Mouse (Mus musculus): ENCODE measurements at regions not wholly inside any gene's neighbourhood (a gene's known extent, or its start where the extent isn't known, plus 50 kb on each side); places are given as distances from the start of the nearest gene placed in this dataset.

GRCm38 (mm10) chr9:90980023-90980802 is 382.0 kb upstream of the Zic4 start:
- Histone ChIP-seq H3K4me3 (no peak overlapping the region), H3K27ac (no peak overlapping the region)
- DNase-seq (ENCODE audit: low spot score in 2 of 2): peak; percentile 37 to 52
- no peak for TF ChIP-seq CTCF (conservative IDR thresholded peaks at IDR 0.05)

- H3K27ac ChIP-seq: no peak overlapping the region
- no peak for DNase-seq (ENCODE audit: low spot score in 2 of 2)
- H3K4me3 ChIP-seq: no peak overlapping the region
- no peak for TF ChIP-seq CTCF (conservative IDR thresholded peaks at IDR 0.05)
Measured at GRCm38 (mm10) chr9:90999178-90999577, 363.0 kb upstream of the Zic4 start.

- TF ChIP-seq CTCF (conservative IDR thresholded peaks at IDR 0.05): no peak
- no peak overlapping the region for H3K27ac ChIP-seq
- H3K4me3 ChIP-seq: no peak overlapping the region
- no peak for DNase-seq (ENCODE audit: low spot score in 2 of 2)
Measured at GRCm38 (mm10) chr9:91004214-91004613, 358.0 kb upstream of the Zic4 start.

- no peak for TF ChIP-seq CTCF (conservative IDR thresholded peaks at IDR 0.05)
- no peak overlapping the region for H3K27ac ChIP-seq
- H3K4me3 ChIP-seq: no peak overlapping the region
- DNase-seq (ENCODE audit: low spot score in 2 of 2): no peak
Measured at GRCm38 (mm10) chr9:91040546-91040945, 321.7 kb upstream of the Zic4 start.

- H3K4me3 ChIP-seq: no peak overlapping the region
- no peak for DNase-seq (ENCODE audit: low spot score in 2 of 2)
- no peak overlapping the region for H3K27ac ChIP-seq
- TF ChIP-seq CTCF (conservative IDR thresholded peaks at IDR 0.05): peak; percentile 29
Measured at GRCm38 (mm10) chr9:91048569-91048968, 313.6 kb upstream of the Zic4 start.

- no peak for DNase-seq (ENCODE audit: low spot score in 2 of 2)
- TF ChIP-seq CTCF (conservative IDR thresholded peaks at IDR 0.05): no peak
- Histone ChIP-seq H3K27ac (no peak overlapping the region), H3K4me3 (no peak overlapping the region)
Measured at GRCm38 (mm10) chr9:91053065-91053793, 309.0 kb upstream of the Zic4 start.

GRCm38 (mm10) chr9:91059460-91059859 is 302.8 kb upstream of the Zic4 start:
- DNase-seq (ENCODE audit: low spot score in 2 of 2): no peak
- peak; percentile 51 for TF ChIP-seq CTCF (conservative IDR thresholded peaks at IDR 0.05)
- H3K27ac ChIP-seq: no peak overlapping the region
- no peak overlapping the region for H3K4me3 ChIP-seq

GRCm38 (mm10) chr9:91069496-91069895 is 292.7 kb upstream of the Zic4 start:
- no peak for TF ChIP-seq CTCF (conservative IDR thresholded peaks at IDR 0.05)
- Histone ChIP-seq H3K4me3 (no peak overlapping the region), H3K27ac (no peak overlapping the region)
- no peak for DNase-seq (ENCODE audit: low spot score in 2 of 2)

- Histone ChIP-seq H3K4me3 (no peak overlapping the region), H3K27ac (no peak overlapping the region)
- TF ChIP-seq CTCF (conservative IDR thresholded peaks at IDR 0.05): no peak
- DNase-seq (ENCODE audit: low spot score in 2 of 2): no peak
Measured at GRCm38 (mm10) chr9:91073366-91074174, 288.6 kb upstream of the Zic4 start.

GRCm38 (mm10) chr9:91074175-91074480 is 288.1 kb upstream of the Zic4 start:
- no peak for DNase-seq (ENCODE audit: low spot score in 2 of 2)
- no peak overlapping the region for H3K4me3 ChIP-seq

GRCm38 (mm10) chr9:91077490-91077889 is 284.7 kb upstream of the Zic4 start:
- H3K27ac ChIP-seq: no peak overlapping the region
- no peak for TF ChIP-seq CTCF (conservative IDR thresholded peaks at IDR 0.05)
- H3K4me3 ChIP-seq: no peak overlapping the region

More at GRCm38 (mm10) chr9:91074175-91074480, 288.1 kb upstream of the Zic4 start:
- no peak overlapping the region for H3K27ac ChIP-seq
- no peak for TF ChIP-seq CTCF (conservative IDR thresholded peaks at IDR 0.05)

GRCm38 (mm10) chr9:91083791-91084190 is 278.4 kb upstream of the Zic4 start:
- peak; percentile 44 for TF ChIP-seq CTCF (conservative IDR thresholded peaks at IDR 0.05)
- no peak for DNase-seq (ENCODE audit: low spot score in 2 of 2)
- H3K4me3 ChIP-seq: no peak overlapping the region

More at GRCm38 (mm10) chr9:91077490-91077889, 284.7 kb upstream of the Zic4 start:
- no peak for DNase-seq (ENCODE audit: low spot score in 2 of 2)

GRCm38 (mm10) chr9:91085923-91086322 is 276.3 kb upstream of the Zic4 start:
- Histone ChIP-seq H3K4me3 (no peak overlapping the region), H3K27ac (no peak overlapping the region)
- TF ChIP-seq CTCF (conservative IDR thresholded peaks at IDR 0.05): no peak
- DNase-seq (ENCODE audit: low spot score in 2 of 2): no peak

More at GRCm38 (mm10) chr9:91083791-91084190, 278.4 kb upstream of the Zic4 start:
- H3K27ac ChIP-seq: no peak overlapping the region

All from layer of hippocampus, adult 2 months (tissue).